Mouse (Mus musculus) embryonic stem cell, embryonic (primary cell): ENCODE data around the gene Lrrc25.

ENCODE experiments used
- CTCF ChIA-PET, 4 experiments: fragments of 300-600 bp in 2 of 4; fragments of 350-600 bp in 2 of 4; sonication (Branson Sonifier 250); formaldehyde crosslinking; loops; one replicate each; lab custom pipeline; 2022; ENCODE audit warnings: inconsistent platforms in 2 of 4; lab: Charles Lee
- POLR2A ChIA-PET, 4 experiments: fragments of 300-600 bp in 2 of 4; fragments of 350-600 bp in 2 of 4; sonication (Branson Sonifier 250); formaldehyde crosslinking; loops; one replicate each; lab custom pipeline; 2022; ENCODE audit warnings: antibody characterized with exemption in 4 of 4, inconsistent platforms in 1 of 4; lab: Charles Lee

The Lrrc25 gene

GRCm38 (mm10) chr8:70595811-70596210, 20.1 kb upstream of the Lrrc25 start:
- ChIA-PET CTCF (interaction anchor here in 2 of 4 experiments (0.6 to 5.7 kb wide), 6 partner anchors 11 to 201 kb away, joined by 3 to 51 read pairs (median 4); partner anchors contain the start of genes Lrrc25 (in 1 of the 2) and Ssbp4 (in 1 of the 2)), POLR2A (interaction anchor here in 3 of 4 experiments (0.5 to 4.9 kb wide), 12 partner anchors 10 to 344 kb away, joined by 3 to 61 read pairs (median 3); partner anchors contain the start of genes Ssbp4 (in 2 of the 3), Arrdc2 (in 1 of the 3), Jund (in 1 of the 3) and Lsm4 (in 1 of the 3))

GRCm38 (mm10) chr8:70596216-70596615, 19.7 kb upstream of the Lrrc25 start:
- CTCF ChIA-PET: interaction anchor here in 3 of 4 experiments (0.6 to 5.7 kb wide), 11 partner anchors 11 to 201 kb away, joined by 3 to 51 read pairs (median 3); partner anchors contain the start of genes Lrrc25 (in 1 of the 3) and Ssbp4 (in 1 of the 3)
- POLR2A ChIA-PET: interaction anchor here in 3 of 4 experiments (0.6 to 4.9 kb wide), 12 partner anchors 11 to 344 kb away, joined by 3 to 61 read pairs (median 4); partner anchors contain the start of genes Ssbp4 (in 2 of the 3), Arrdc2 (in 1 of the 3), Jund (in 1 of the 3) and Lsm4 (in 1 of the 3)

- ChIA-PET CTCF (interaction anchor here in 2 of 4 experiments (0.6 to 5.7 kb wide), 9 partner anchors 10 to 170 kb away, joined by 3 to 51 read pairs (median 3); partner anchors contain the start of gene Ssbp4 (in 1 of the 2)), POLR2A (interaction anchor here in 2 of 4 experiments (0.8 to 4.9 kb wide), 10 partner anchors 11 to 243 kb away, joined by 3 to 61 read pairs (median 4); partner anchors contain the start of genes Ssbp4 (in 2 of the 2), Arrdc2 (in 1 of the 2) and Jund (in 1 of the 2))
These were observed 19.1 kb upstream of the Lrrc25 start for GRCm38 (mm10) chr8:70596775-70597416.

- CTCF ChIA-PET: interaction anchor here (0.6 to 5.7 kb wide), 15 partner anchors 10 to 222 kb away, joined by 3 to 51 read pairs (median 4); partner anchors contain the start of genes Gm3336 (in 1 of the 4), Lsm4 (in 1 of the 4) and Ssbp4 (in 1 of the 4)
- POLR2A ChIA-PET: interaction anchor here in 3 of 4 experiments (0.7 to 4.9 kb wide), 22 partner anchors 11 to 242 kb away, joined by 3 to 61 read pairs (median 4); partner anchors contain the start of genes Ell (in 3 of the 3), Arrdc2 (in 2 of the 3), Ssbp4 (in 2 of the 3) and Jund (in 1 of the 3)
These were observed 18.3 kb upstream of the Lrrc25 start for GRCm38 (mm10) chr8:70597417-70598272.

GRCm38 (mm10) chr8:70598283-70598682, 17.7 kb upstream of the Lrrc25 start:
- ChIA-PET CTCF (interaction anchor here (0.6 to 5.7 kb wide), 17 partner anchors 9 to 223 kb away, joined by 3 to 51 read pairs (median 4); partner anchors contain the start of genes Gm3336 (in 1 of the 4), Lsm4 (in 1 of the 4) and Ssbp4 (in 1 of the 4)), POLR2A (interaction anchor here in 3 of 4 experiments (0.7 to 4.9 kb wide), 23 partner anchors 10 to 242 kb away, joined by 3 to 61 read pairs (median 4); partner anchors contain the start of genes Ell (in 3 of the 3), Arrdc2 (in 2 of the 3), Ssbp4 (in 2 of the 3) and Jund (in 1 of the 3))

- POLR2A ChIA-PET: interaction anchor here in 3 of 4 experiments (0.5 to 4.9 kb wide), 32 partner anchors 10 to 647 kb away, joined by 3 to 61 read pairs (median 4); partner anchors contain the start of genes Ell (in 3 of the 3), Arrdc2 (in 2 of the 3), Jund (in 2 of the 3) and Ssbp4 (in 2 of the 3)
- CTCF ChIA-PET: interaction anchor here (0.6 to 5.7 kb wide), 15 partner anchors 9 to 223 kb away, joined by 3 to 51 read pairs (median 4); partner anchors contain the start of genes Gm3336 (in 1 of the 4), Lsm4 (in 1 of the 4) and Ssbp4 (in 1 of the 4)
These were observed 17.2 kb upstream of the Lrrc25 start for GRCm38 (mm10) chr8:70598722-70599121.

GRCm38 (mm10) chr8:70599507-70600290, 16.3 kb upstream of the Lrrc25 start:
- ChIA-PET CTCF (interaction anchor here in 3 of 4 experiments (0.5 to 5.7 kb wide), 5 partner anchors 9 to 288 kb away, joined by 3 to 51 read pairs (median 3); partner anchors contain the start of gene Ssbp4 (in 1 of the 3)), POLR2A (interaction anchor here in 3 of 4 experiments (0.6 to 4.9 kb wide), 17 partner anchors 9 to 258 kb away, joined by 3 to 61 read pairs (median 4); partner anchors contain the start of genes Jund (in 2 of the 3), Ssbp4 (in 2 of the 3), Pgpep1 (in 1 of the 3) and Uba52 (in 1 of the 3))

GRCm38 (mm10) chr8:70600473-70601270, 15.3 kb upstream of the Lrrc25 start:
- ChIA-PET POLR2A (interaction anchor here (0.6 to 1.9 kb wide), 26 partner anchors 9 to 779 kb away, joined by 3 to 17 read pairs (median 3); partner anchors contain the start of genes Arrdc2 (in 1 of the 4), Fkbp8 (in 1 of the 4), Jund (in 1 of the 4) and Lpar2 (in 1 of the 4)), CTCF (interaction anchor here in 3 of 4 experiments (0.5 to 5.7 kb wide), 16 partner anchors 8 to 390 kb away, joined by 3 to 51 read pairs (median 3); partner anchors contain the start of genes Cers1 (in 1 of the 3) and Ssbp4 (in 1 of the 3))

GRCm38 (mm10) chr8:70601271-70601649, 14.7 kb upstream of the Lrrc25 start:
- ChIA-PET POLR2A (interaction anchor here in 3 of 4 experiments (0.6 to 1.9 kb wide), 25 partner anchors 9 to 567 kb away, joined by 3 to 14 read pairs (median 3); partner anchors contain the start of genes Arrdc2 (in 1 of the 3), Fkbp8 (in 1 of the 3), Jund (in 1 of the 3) and Lsm4 (in 1 of the 3)), CTCF (interaction anchor here in 3 of 4 experiments (0.5 to 1.3 kb wide), 14 partner anchors 8 to 391 kb away, joined by 3 to 8 read pairs (median 3); partner anchors contain the start of gene Cers1 (in 1 of the 3))

GRCm38 (mm10) chr8:70602139-70602811, 13.7 kb upstream of the Lrrc25 start:
- ChIA-PET CTCF (interaction anchor here in 1 of 4 experiments (0.7 kb wide), 1 partner anchor 42 kb away, joined by 3 read pairs; no protein-coding TSS in a partner anchor), POLR2A (interaction anchor here in 2 of 4 experiments (0.7 to 1.9 kb wide), 6 partner anchors 9 to 237 kb away, joined by 3 to 8 read pairs (median 4); partner anchors contain the start of genes Arrdc2 (in 1 of the 2), Ell (in 1 of the 2) and Rab3a (in 1 of the 2))

GRCm38 (mm10) chr8:70604558-70604957, 11.4 kb upstream of the Lrrc25 start:
- CTCF ChIA-PET: no interaction called here
- POLR2A ChIA-PET: interaction anchor here in 3 of 4 experiments (1.0 to 10.0 kb wide), 11 partner anchors 11 to 235 kb away, joined by 3 to 118 read pairs (median 4); partner anchors contain the start of genes Jund (in 2 of the 3), Arrdc2 (in 1 of the 3), Ell (in 1 of the 3) and Isyna1 (in 1 of the 3)

- POLR2A ChIA-PET: interaction anchor here in 2 of 4 experiments (0.9 to 10.0 kb wide), 15 partner anchors 9 to 101 kb away, joined by 3 to 161 read pairs (median 5); partner anchors contain the start of genes Ell (in 1 of the 2), Jund (in 1 of the 2), Lrrc25 (in 1 of the 2) and Lsm4 (in 1 of the 2)
These were observed 9.8 kb upstream of the Lrrc25 start for GRCm38 (mm10) chr8:70605871-70606779.

More at GRCm38 (mm10) chr8:70605871-70606779, 9.8 kb upstream of the Lrrc25 start:
- CTCF ChIA-PET: interaction anchor here in 1 of 4 experiments (4.1 to 5.7 kb wide), 2 partner anchors 9 to 24 kb away, joined by 38 to 51 read pairs; no protein-coding TSS in a partner anchor
